Mouse (Mus musculus) MEL (cell line): Measurements from ENCODE around the gene Agbl3. TPM values are rescaled to one million over a fixed set of nuclear protein-coding genes. Genes with fewer than 3 reads are reported as not detected.
A peak's percentile ranks its signal among the peaks of the same experiment; 100 is the strongest.

ENCODE experiments used
- DNase-seq: peaks from one replicate; pipeline ENCODE4 v3.0.0; 2011; ENCODE audit warnings: low read depth, low spot score
- H3K27ac ChIP-seq: 2 replicates; pipeline ENCODE4 v1.5.1; 2012; ENCODE audit warnings: low read depth, mild to moderate bottlenecking, control low read depth, low read length, moderate library complexity; ENCODE audit not compliant: control insufficient read depth
- H3K27me3 ChIP-seq, 2 experiments: fragments of 150-350 bp in 1 of 2; sonication (generic) in 1 of 2; 2 replicates each; pipeline ENCODE4 v1.6.1; 2012; ENCODE audit warnings: low read length in 2 of 2, mild to moderate bottlenecking in 2 of 2, improper control_type of control experiment in 1 of 2, moderate library complexity in 1 of 2; ENCODE audit not compliant: insufficient read depth in 2 of 2, control insufficient read depth in 1 of 2
- H3K36me3 ChIP-seq, 2 experiments: 2 replicates each; pipeline ENCODE4 v1.6.1; 2012 to 2014; ENCODE audit warnings: low read length in 2 of 2, improper control_type of control experiment in 1 of 2, inconsistent platforms in 1 of 2, mild to moderate bottlenecking in 1 of 2; ENCODE audit not compliant: insufficient read depth in 2 of 2, control insufficient read depth in 1 of 2
- H3K4me1 ChIP-seq, 2 experiments: fragments of 150-350 bp in 1 of 2; sonication (generic) in 1 of 2; 2 replicates each; pipeline ENCODE4 v1.6.1; 2012; ENCODE audit warnings: low read length in 2 of 2, improper control_type of control experiment in 1 of 2, mild to moderate bottlenecking in 1 of 2; ENCODE audit not compliant: insufficient read depth in 2 of 2, control insufficient read depth in 1 of 2
- H3K4me3 ChIP-seq, 2 experiments: fragments of 150-350 bp in 1 of 2; sonication (generic) in 1 of 2; 2 replicates each; pipeline ENCODE4 v1.5.1; 2012; ENCODE audit warnings: low read depth in 2 of 2, low read length in 2 of 2, mild to moderate bottlenecking in 2 of 2, moderate library complexity in 2 of 2, control low read depth in 1 of 2, improper control_type of control experiment in 1 of 2; ENCODE audit not compliant: control insufficient read depth in 1 of 2, insufficient read depth in 1 of 2
- H3K79me2 ChIP-seq: 2 replicates; pipeline ENCODE4 v1.6.1; 2012; ENCODE audit warnings: mild to moderate bottlenecking, low read length, moderate library complexity; ENCODE audit not compliant: control insufficient read depth, poor library complexity, insufficient read depth
- H3K9ac ChIP-seq: 2 replicates; pipeline ENCODE4 v1.6.1; 2012; ENCODE audit warnings: low read depth, mild to moderate bottlenecking, control low read depth, low read length, moderate library complexity; ENCODE audit not compliant: control insufficient read depth, poor library complexity, severe bottlenecking
- H3K9me3 ChIP-seq: fragments of 150-350 bp; sonication (generic); replicated peaks from 2 replicates; pipeline ENCODE4 v1.6.1; 2012; ENCODE audit warnings: mild to moderate bottlenecking, low read length, improper control_type of control experiment, moderate library complexity; ENCODE audit not compliant: insufficient read depth
- BHLHE40 ChIP-seq: IDR thresholded peaks from 2 replicates; pipeline ENCODE4 v1.6.1; 2012; ENCODE audit warnings: low read depth, mild to moderate bottlenecking, inconsistent platforms, low read length, improper control_type of control experiment, borderline replicate concordance
- CHD1 ChIP-seq: IDR thresholded peaks from 2 replicates; pipeline ENCODE4 v1.6.1; 2012; ENCODE audit warnings: low read depth, mild to moderate bottlenecking, inconsistent platforms, low read length, improper control_type of control experiment
- CHD2 ChIP-seq: IDR thresholded peaks from 2 replicates; pipeline ENCODE4 v1.6.1; 2011; ENCODE audit warnings: low read length, improper control_type of control experiment
- CTCF ChIP-seq, 3 experiments: IDR thresholded peaks in 2 of 3; conservative IDR thresholded peaks in 1 of 3; 2 replicates each; pipeline ENCODE4 v1.5.1; 2011 to 2012; ENCODE audit warnings: low read length in 3 of 3, low read depth in 2 of 3, mild to moderate bottlenecking in 2 of 3, improper control_type of control experiment in 1 of 3, inconsistent platforms in 1 of 3, mixed read lengths in 1 of 3, moderate library complexity in 1 of 3; ENCODE audit not compliant: control insufficient read depth in 1 of 3, insufficient read depth in 1 of 3, poor library complexity in 1 of 3, severe bottlenecking in 1 of 3
- E2F4 ChIP-seq: IDR thresholded peaks from 2 replicates; pipeline ENCODE4 v1.6.1; 2011; ENCODE audit warnings: low read depth, low read length, improper control_type of control experiment, borderline replicate concordance
- ETS1 ChIP-seq: IDR thresholded peaks from 2 replicates; pipeline ENCODE4 v1.6.1; 2012; ENCODE audit warnings: low read depth, mild to moderate bottlenecking, inconsistent platforms, low read length, improper control_type of control experiment, moderate library complexity
- GABPA ChIP-seq: IDR thresholded peaks from 2 replicates; pipeline ENCODE4 v1.6.1; 2012; ENCODE audit warnings: low read depth, mild to moderate bottlenecking, inconsistent platforms, low read length, improper control_type of control experiment, moderate library complexity
- GATA1 ChIP-seq: IDR thresholded peaks from 2 replicates; pipeline ENCODE4 v1.6.1; 2011; ENCODE audit warnings: low read depth, low read length, improper control_type of control experiment
- HCFC1 ChIP-seq: IDR thresholded peaks from 2 replicates; pipeline ENCODE4 v1.6.1; 2012; ENCODE audit warnings: low read depth, mild to moderate bottlenecking, inconsistent platforms, low read length, improper control_type of control experiment, moderate library complexity
- JUND ChIP-seq: IDR thresholded peaks from 2 replicates; pipeline ENCODE4 v1.6.1; 2011; ENCODE audit warnings: low read depth, mild to moderate bottlenecking, improper control_type of control experiment, low read length
- MAFK ChIP-seq: IDR thresholded peaks from 2 replicates; pipeline ENCODE4 v1.6.1; 2011; ENCODE audit warnings: low read depth, mild to moderate bottlenecking, low read length, improper control_type of control experiment, borderline replicate concordance
- MAX ChIP-seq: IDR thresholded peaks from 2 replicates; pipeline ENCODE4 v1.6.1; 2011; ENCODE audit warnings: low read length, improper control_type of control experiment
- MAZ ChIP-seq: IDR thresholded peaks from 2 replicates; pipeline ENCODE4 v1.6.1; 2012; ENCODE audit warnings: low read depth, mild to moderate bottlenecking, inconsistent platforms, low read length, improper control_type of control experiment
- MEF2A ChIP-seq: IDR thresholded peaks from 2 replicates; pipeline ENCODE4 v1.6.1; 2014; ENCODE audit warnings: low read depth, mild to moderate bottlenecking, inconsistent platforms, low read length, improper control_type of control experiment; ENCODE audit not compliant: poor library complexity, insufficient replicate concordance, severe bottlenecking; ENCODE audit errors: extremely low read depth
- MYB ChIP-seq: IDR thresholded peaks from 2 replicates; pipeline ENCODE4 v1.6.1; 2011; ENCODE audit warnings: mild to moderate bottlenecking, low read depth, low read length, improper control_type of control experiment
- MYC ChIP-seq: IDR thresholded peaks from 2 replicates; pipeline ENCODE4 v1.6.1; 2011; ENCODE audit warnings: low read depth, mild to moderate bottlenecking, low read length, improper control_type of control experiment, moderate library complexity
- NRF1 ChIP-seq: IDR thresholded peaks from 2 replicates; pipeline ENCODE4 v1.6.1; 2014; ENCODE audit warnings: low read depth, mild to moderate bottlenecking, inconsistent platforms, low read length, improper control_type of control experiment, moderate library complexity; ENCODE audit not compliant: poor library complexity, insufficient read depth, severe bottlenecking
- POLR2A ChIP-seq, 2 experiments: IDR thresholded peaks; 2 replicates each; pipeline ENCODE4 v1.6.1; 2011 to 2012; ENCODE audit warnings: low read length in 2 of 2, mild to moderate bottlenecking in 2 of 2, control low read depth in 1 of 2, improper control_type of control experiment in 1 of 2, low read depth in 1 of 2, moderate library complexity in 1 of 2; ENCODE audit not compliant: control insufficient read depth in 1 of 2, insufficient read depth in 1 of 2, poor library complexity in 1 of 2
- POLR2AphosphoS5 ChIP-seq: IDR thresholded peaks from 2 replicates; pipeline ENCODE4 v1.6.1; 2012; ENCODE audit warnings: low read depth, borderline replicate concordance, mild to moderate bottlenecking, inconsistent platforms, low read length, moderate library complexity, mixed read lengths
- RAD21 ChIP-seq: IDR thresholded peaks from 2 replicates; pipeline ENCODE4 v1.6.1; 2011; ENCODE audit warnings: mild to moderate bottlenecking, low read depth, low read length, improper control_type of control experiment
- SIN3A ChIP-seq: IDR thresholded peaks from 2 replicates; pipeline ENCODE4 v1.6.1; 2012; ENCODE audit warnings: low read length, improper control_type of control experiment, inconsistent platforms
- SMC3 ChIP-seq: IDR thresholded peaks from 2 replicates; pipeline ENCODE4 v1.6.1; 2011; ENCODE audit warnings: low read depth, low read length, improper control_type of control experiment
- TAL1 ChIP-seq: IDR thresholded peaks from 2 replicates; pipeline ENCODE4 v1.6.1; 2012; ENCODE audit warnings: mild to moderate bottlenecking, inconsistent platforms, low read length, moderate library complexity, mixed read lengths
- TBP ChIP-seq: IDR thresholded peaks from 2 replicates; pipeline ENCODE4 v1.8.0; 2011; ENCODE audit warnings: low read depth, low read length, improper control_type of control experiment
- UBTF ChIP-seq: IDR thresholded peaks from 2 replicates; pipeline ENCODE4 v1.6.1; 2012; ENCODE audit warnings: low read depth, mild to moderate bottlenecking, inconsistent platforms, low read length, improper control_type of control experiment, moderate library complexity, borderline replicate concordance; ENCODE audit not compliant: insufficient read depth
- USF1 ChIP-seq: IDR thresholded peaks from 2 replicates; pipeline ENCODE4 v1.6.1; 2014; ENCODE audit warnings: low read depth, mild to moderate bottlenecking, inconsistent platforms, low read length, improper control_type of control experiment, moderate library complexity
- USF2 ChIP-seq, 2 experiments: IDR thresholded peaks; 2 replicates each; pipeline ENCODE4 v1.6.1; 2011 to 2012; ENCODE audit warnings: improper control_type of control experiment in 2 of 2, low read length in 2 of 2, borderline replicate concordance in 1 of 2, inconsistent platforms in 1 of 2, low read depth in 1 of 2, mild to moderate bottlenecking in 1 of 2; ENCODE audit not compliant: insufficient read depth in 1 of 2
- ZKSCAN1 ChIP-seq: IDR thresholded peaks from 2 replicates; pipeline ENCODE4 v1.6.1; 2012; ENCODE audit warnings: low read depth, mild to moderate bottlenecking, inconsistent platforms, low read length, improper control_type of control experiment, moderate library complexity
- ZMIZ1 ChIP-seq: IDR thresholded peaks from 2 replicates; pipeline ENCODE4 v1.6.1; 2012; ENCODE audit warnings: low read depth, mild to moderate bottlenecking, inconsistent platforms, low read length, improper control_type of control experiment, moderate library complexity
- ZNF384 ChIP-seq: IDR thresholded peaks from 2 replicates; pipeline ENCODE4 v1.6.1; 2012; ENCODE audit warnings: low read depth, mild to moderate bottlenecking, inconsistent platforms, low read length, improper control_type of control experiment
- polyA plus RNA-seq, 2 experiments: library from polyadenylated mRNA; stranded (reverse) in 1 of 2; unstranded in 1 of 2; fragments of >175 nt in 1 of 2; fragments of >200 nt in 1 of 2; gene quantifications; 2 replicates each; pipeline versions ENCODE4 v1.2.1 to v1.2.4; 2012; ENCODE audit warnings: low replicate concordance in 2 of 2, low read depth in 1 of 2; ENCODE audit not compliant: insufficient read length in 2 of 2, insufficient read depth in 1 of 2, missing spikeins in 1 of 2
- total RNA-seq: library from RNA; depleted of rRNA; stranded (reverse); fragments of 300-350 nt; gene quantifications from 2 replicates; pipeline ENCODE4 v1.2.3, GENCODE M21; 2012

The Agbl3 gene
- total and polyA plus RNA-seq, 3 experiments = 1.3 TPM; not detected in 2

DNA sequence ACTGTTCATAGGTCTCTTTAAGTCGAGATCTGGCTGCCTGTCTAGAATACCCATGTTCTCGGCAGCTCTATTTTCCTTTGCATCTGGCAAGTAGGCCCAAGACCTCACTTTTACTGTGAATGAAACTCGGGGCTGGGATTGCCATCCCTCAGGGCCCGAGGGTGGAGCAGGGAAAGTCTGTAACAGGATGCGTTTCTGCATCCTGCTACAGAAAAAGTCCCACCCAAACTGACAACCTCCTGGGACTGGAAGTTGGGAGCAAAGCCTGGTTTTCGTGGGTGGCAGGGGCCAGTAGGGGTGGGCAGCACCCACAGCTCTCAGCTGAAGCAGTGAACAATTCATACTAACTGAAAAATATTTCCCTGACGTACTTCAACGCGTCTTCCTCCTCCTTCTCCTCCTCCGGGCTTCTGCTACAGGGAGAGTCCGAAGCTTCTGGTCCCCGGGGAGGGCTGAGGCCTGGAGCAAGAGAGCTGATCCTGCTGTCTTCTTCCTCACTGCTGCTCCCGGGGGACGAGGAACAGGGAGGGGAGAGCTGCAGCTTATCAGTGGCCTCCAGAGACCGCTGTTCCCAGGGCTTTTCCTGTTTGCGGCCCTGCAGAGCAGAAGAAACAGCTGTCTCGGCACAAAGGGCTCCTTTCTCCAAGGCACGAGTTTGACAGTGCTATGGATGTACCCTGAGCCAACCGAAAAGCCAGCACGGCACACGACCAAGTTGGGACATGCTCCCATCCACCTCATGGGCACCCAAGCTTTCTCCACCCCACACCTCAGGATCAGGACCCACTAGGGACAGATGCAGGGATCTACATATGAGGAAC is 94.1 kb downstream of the Agbl3 start (continued):
- TF ChIP-seq MAX = peak; percentile 57; the same call in 1 of the 2 replicates
- TF ChIP-seq ETS1 = peak; percentile 98
- no peak; the same call in 1 of the 2 replicates for TF ChIP-seq ZNF384
- TF ChIP-seq BHLHE40 = peak; percentile 78; the same call in 1 of the 2 replicates
- 0 out of 2 replicates have a peak, but pooled peaks have one; percentile 29 for TF ChIP-seq MYB
- 0 out of 2 replicates have a peak, but pooled peaks have one; percentile 20 for TF ChIP-seq E2F4
- no peak for TF ChIP-seq NRF1
- TF ChIP-seq GABPA = no peak
- TF ChIP-seq MAFK = no peak
- TF ChIP-seq CTCF (IDR thresholded peaks at IDR 0.05 in 2 of 3, conservative IDR thresholded peaks at IDR 0.05 in 1 of 3; ENCODE audit: control insufficient read depth in 1 of 3, insufficient read depth in 1 of 3, low read depth in 2 of 3, low read length in 3 of 3, poor library complexity in 1 of 3, severe bottlenecking in 1 of 3) = no peak
- 0 out of 2 replicates have a peak, but pooled peaks have one; percentile 27 for TF ChIP-seq TBP
- peak; percentile 83; the same call in 1 of the 2 replicates for TF ChIP-seq CHD1
- no peak for TF ChIP-seq CHD2
- TF ChIP-seq POLR2AphosphoS5 = no peak
- TF ChIP-seq USF1 = no peak
- TF ChIP-seq MAZ = peak; percentile 69; the same call in 1 of the 2 replicates
- 0 out of 2 replicates have a peak, but pooled peaks have one; percentile 74 for TF ChIP-seq MYC
- no peak for TF ChIP-seq USF2 (IDR thresholded peaks at IDR 0.05; ENCODE audit: borderline replicate concordance in 1 of 2, insufficient read depth in 1 of 2, low read depth in 1 of 2, low read length in 2 of 2)
- TF ChIP-seq SIN3A = peak; percentile 82; the same call in 1 of the 2 replicates
- peak; percentile 15; the same call in 1 of the 2 replicates for TF ChIP-seq ZMIZ1

DNA sequence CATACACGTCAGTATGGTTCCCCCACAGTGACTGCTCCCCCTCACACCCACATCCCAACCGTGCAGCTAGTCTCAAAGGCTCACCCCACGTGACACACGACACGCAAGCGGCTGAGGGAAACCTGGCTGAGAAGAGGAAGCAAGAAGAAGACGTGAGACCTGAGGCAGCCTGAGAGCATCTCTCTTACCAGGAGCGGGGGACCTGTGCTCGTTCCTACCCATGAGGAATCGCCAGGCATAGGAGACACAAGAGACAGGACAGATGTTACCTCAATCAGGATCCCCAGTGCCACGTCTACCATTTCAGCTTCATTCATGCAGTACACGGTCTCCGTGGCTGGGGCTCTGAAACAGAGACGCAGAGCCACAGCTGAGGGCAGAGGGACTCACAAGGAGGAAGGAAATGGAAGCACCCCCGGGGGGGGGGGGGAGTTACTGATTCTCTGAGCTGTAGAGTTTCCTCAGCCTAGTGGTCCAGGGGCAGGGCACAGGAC is 95.1 kb downstream of the Agbl3 start:
- H3K9me3 ChIP-seq = no peaks in the 10 kb centered on the region
- peak overlapping the region; percentile 40 to 80 for H3K4me3 ChIP-seq
- H3K36me3 ChIP-seq = peaks cover 0 to 24% of the 10 kb centered on the region in 2 experiments; a peak in 2 of 4 replicates
- peaks cover 13% of the 10 kb centered on the region for H3K79me2 ChIP-seq
- H3K4me1 ChIP-seq = peaks cover 10 to 48% of the 10 kb centered on the region in 2 experiments
- H3K27ac ChIP-seq = peak overlapping the region; percentile 98
- H3K9ac ChIP-seq = peak overlapping the region; percentile 92
- H3K27me3 ChIP-seq = no peaks in the 10 kb centered on the region
- DNase-seq = peak; percentile 90
- TF ChIP-seq ETS1 (peak; percentile 45), CTCF (IDR thresholded peaks at IDR 0.05 in 2 of 3, conservative IDR thresholded peaks at IDR 0.05 in 1 of 3; ENCODE audit: control insufficient read depth in 1 of 3, insufficient read depth in 1 of 3, low read depth in 2 of 3, low read length in 3 of 3, poor library complexity in 1 of 3, severe bottlenecking in 1 of 3) (no peak), MEF2A (no peak), ZNF384 (no peak), GATA1 (no peak), JUND (no peak), UBTF (no peak), SIN3A (peak; percentile 5; the same call in 1 of the 2 replicates), POLR2A (IDR thresholded peaks at IDR 0.05; ENCODE audit: control insufficient read depth in 1 of 2, insufficient read depth in 1 of 2, low read depth in 1 of 2, low read length in 2 of 2, poor library complexity in 1 of 2) (peak in 1 of 2 experiments; percentile 57; a peak in 3 of 4 replicates), MAFK (no peak), TAL1 (no peak), BHLHE40 (peak; percentile 63), RAD21 (no peak), HCFC1 (no peak; the same call in 1 of the 2 replicates), E2F4 (no peak), SMC3 (no peak), MAX (peak; percentile 87), ZKSCAN1 (no peak), NRF1 (no peak)
